ENCODE assay signal across 8 mouse cellular contexts in the genomic region with DNA sequence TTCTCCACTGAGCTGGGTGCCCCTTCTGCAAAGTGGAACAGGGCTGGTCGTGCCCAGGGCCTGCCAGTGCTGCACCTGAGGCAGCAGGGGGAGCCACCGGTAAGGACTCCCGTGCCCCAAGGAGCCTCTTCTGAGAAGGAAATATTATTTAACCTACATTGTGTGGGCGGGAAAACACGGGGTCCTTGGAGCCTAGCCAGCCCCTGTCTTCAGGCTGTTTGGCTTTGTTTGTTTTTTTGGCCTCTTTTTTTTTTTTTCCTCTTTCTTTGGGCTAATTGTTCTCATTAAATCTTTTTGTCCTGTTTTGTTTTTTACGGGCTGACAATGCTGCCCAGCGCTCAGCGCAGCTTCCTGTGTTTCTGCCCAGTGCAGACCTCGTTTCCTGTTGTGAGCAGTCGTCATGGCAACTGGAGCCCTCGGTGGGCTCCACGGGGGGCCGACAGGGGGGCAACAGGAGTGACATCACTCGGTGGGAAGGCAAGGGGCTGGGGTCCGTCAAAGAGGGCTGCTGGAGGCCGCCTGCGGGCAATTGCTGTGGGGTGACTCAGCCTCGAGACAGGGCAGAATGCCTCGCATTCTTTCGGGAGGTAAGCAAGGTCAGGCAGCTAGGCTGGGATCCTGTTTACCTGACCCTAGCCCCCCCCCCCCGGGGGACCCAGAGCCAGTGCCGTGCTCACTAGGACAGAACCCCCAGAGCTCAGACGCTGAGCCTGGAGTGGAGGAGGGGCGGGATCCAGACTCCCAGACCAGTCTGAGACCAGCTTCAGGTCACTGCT. TPM values are rescaled to one million over a fixed set of nuclear protein-coding genes. Genes with fewer than 3 reads are reported as not detected.
DNase-seq lines count a peak whose midpoint lies in the region; ATAC-seq and TF ChIP-seq lines count a peak whose summit lies in the region.

No protein-coding gene starts in this region.

- no peaks in the 10 kb centered on the region for H3K9me3 ChIP-seq in forebrain, embryonic 15.5 days
- no peaks in the 10 kb centered on the region for H3K9me3 ChIP-seq in hindbrain, embryonic 13.5 days
- no peaks in the 10 kb centered on the region for H3K9me3 ChIP-seq in limb, embryonic 14.5 days (ENCODE audit: control insufficient read depth, low read length)
- no peaks in the 10 kb centered on the region for H3K9me3 ChIP-seq in midbrain, embryonic 14.5 days (ENCODE audit: control insufficient read depth, low read length)
- H3K9me3 ChIP-seq in stomach, embryonic 15.5 days, result no peaks in the 10 kb centered on the region

- H3K4me2 ChIP-seq in forebrain, embryonic 15.5 days (replicated peaks), result peak overlapping the region; percentile 52
- peak overlapping the region; percentile 65 for H3K4me2 ChIP-seq in hindbrain, embryonic 13.5 days
- peak overlapping the region; percentile 53 for H3K4me2 ChIP-seq in limb, embryonic 14.5 days (replicated peaks; ENCODE audit: low read depth, low read length, severe bottlenecking)
- H3K4me2 ChIP-seq in midbrain, embryonic 14.5 days (ENCODE audit: low read length), result peak overlapping the region; percentile 55
- H3K4me2 ChIP-seq in stomach, embryonic 15.5 days, result peak overlapping the region; percentile 71

- under 1% methylated on average over 24 of the region's 24 CpGs for WGBS in forebrain, embryonic 15.5 days
- WGBS in hindbrain, embryonic 13.5 days, result 2% methylated on average over 24 of the region's 24 CpGs
- WGBS in limb, embryonic 14.5 days, result 3% methylated on average over 24 of the region's 24 CpGs
- 2% methylated on average over 24 of the region's 24 CpGs for WGBS in midbrain, embryonic 14.5 days
- 2% methylated on average over 24 of the region's 24 CpGs for WGBS in stomach, embryonic 15.5 days

- H3K27ac ChIP-seq in forebrain, embryonic 15.5 days (replicated peaks), result peak overlapping the region; percentile 24
- peak overlapping the region; percentile 75 for H3K27ac ChIP-seq in hindbrain, embryonic 13.5 days
- peak overlapping the region; percentile 43 for H3K27ac ChIP-seq in limb, embryonic 14.5 days (replicated peaks; ENCODE audit: low read depth, low read length)
- H3K27ac ChIP-seq in midbrain, embryonic 14.5 days (replicated peaks; ENCODE audit: low read depth, low read length), result peak overlapping the region; percentile 74
- peak overlapping the region; percentile 38; the same call in 1 of the 2 replicates for H3K27ac ChIP-seq in stomach, embryonic 15.5 days

- no peak for TF ChIP-seq POLR2A in limb, embryonic 14.5 days (IDR thresholded peaks at IDR 0.05; ENCODE audit: borderline replicate concordance, extremely low read depth, insufficient read depth, insufficient read length)

- peak overlapping the region; percentile 39 for H3K9ac ChIP-seq in forebrain, embryonic 15.5 days (replicated peaks)
- H3K9ac ChIP-seq in hindbrain, embryonic 13.5 days, result peak overlapping the region; percentile 74
- H3K9ac ChIP-seq in limb, embryonic 14.5 days (ENCODE audit: low read depth, low read length, severe bottlenecking), result peak overlapping the region; percentile 47
- peak overlapping the region; percentile 39 for H3K9ac ChIP-seq in midbrain, embryonic 14.5 days (replicated peaks; ENCODE audit: low read length)
- H3K9ac ChIP-seq in stomach, embryonic 15.5 days, result peak overlapping the region; percentile 16; the same call in 1 of the 2 replicates

- H3K4me3 ChIP-seq in forebrain, embryonic 15.5 days, result peak overlapping the region; percentile 34
- peak overlapping the region; percentile 38 for H3K4me3 ChIP-seq in hindbrain, embryonic 13.5 days
- H3K4me3 ChIP-seq in limb, embryonic 14.5 days (replicated peaks; ENCODE audit: low read length), result peak overlapping the region; percentile 24
- H3K4me3 ChIP-seq in midbrain, embryonic 14.5 days (replicated peaks; ENCODE audit: low read depth, low read length), result peak overlapping the region; percentile 27
- peak overlapping the region; percentile 37 for H3K4me3 ChIP-seq in stomach, embryonic 15.5 days (replicated peaks)

- no peaks in the 10 kb centered on the region for H3K27me3 ChIP-seq in forebrain, embryonic 15.5 days
- H3K27me3 ChIP-seq in hindbrain, embryonic 13.5 days, result 0 out of 2 replicates have a peak, but pooled peaks cover 3% of the 10 kb centered on the region
- H3K27me3 ChIP-seq in limb, embryonic 14.5 days (ENCODE audit: control insufficient read depth, insufficient read depth, low read length), result no peaks in the 10 kb centered on the region
- no peaks in the 10 kb centered on the region for H3K27me3 ChIP-seq in midbrain, embryonic 14.5 days (ENCODE audit: control insufficient read depth, insufficient read depth, low read length)
- H3K27me3 ChIP-seq in stomach, embryonic 15.5 days (replicated peaks), result no peaks in the 10 kb centered on the region

- peak; percentile 66 for ATAC-seq in cerebellum, adult (ENCODE audit: insufficient number of reproducible peaks, low FRiP score, low TSS enrichment)
- ATAC-seq in forebrain, embryonic 15.5 days (replicated peaks), result peak; percentile 63
- peak; percentile 61 for ATAC-seq in hindbrain, embryonic 13.5 days (ENCODE audit: low FRiP score)
- peak; percentile 68 for ATAC-seq in limb, embryonic 14.5 days (ENCODE audit: low FRiP score, low read depth)
- ATAC-seq in midbrain, embryonic 14.5 days (ENCODE audit: low FRiP score, low TSS enrichment), result peak; percentile 78
- ATAC-seq in stomach, embryonic 15.5 days (ENCODE audit: insufficient read depth, low FRiP score, low read depth), result peak; percentile 37; the same call in 1 of the 2 replicates

- H3K36me3 ChIP-seq in forebrain, embryonic 15.5 days, result no peaks in the 10 kb centered on the region
- no peaks in the 10 kb centered on the region for H3K36me3 ChIP-seq in hindbrain, embryonic 13.5 days
- no peaks in the 10 kb centered on the region for H3K36me3 ChIP-seq in limb, embryonic 14.5 days (ENCODE audit: control insufficient read depth, insufficient read depth, low read length)
- H3K36me3 ChIP-seq in midbrain, embryonic 14.5 days (ENCODE audit: control insufficient read depth, insufficient read depth, low read length), result no peaks in the 10 kb centered on the region
- H3K36me3 ChIP-seq in stomach, embryonic 15.5 days, result no peaks in the 10 kb centered on the region

- peak; percentile 56 to 62 for DNase-seq in layer of hippocampus, postnatal 10 days (ENCODE audit: low spot score in 2 of 2)
- DNase-seq in layer of hippocampus, adult 9-10 months (ENCODE audit: low spot score), result no peak
- peak; percentile 60 for DNase-seq in limb, embryonic 14.5 days (ENCODE audit: low spot score)
- peak; percentile 90 for DNase-seq in midbrain, embryonic 14.5 days

- peaks cover 19% of the 10 kb centered on the region for H3K4me1 ChIP-seq in forebrain, embryonic 15.5 days
- peaks cover 37% of the 10 kb centered on the region for H3K4me1 ChIP-seq in hindbrain, embryonic 13.5 days (replicated peaks)
- H3K4me1 ChIP-seq in limb, embryonic 14.5 days (ENCODE audit: control insufficient read depth, insufficient read depth, low read length), result peaks cover 33% of the 10 kb centered on the region
- peaks cover 20% of the 10 kb centered on the region for H3K4me1 ChIP-seq in midbrain, embryonic 14.5 days (ENCODE audit: control insufficient read depth, insufficient read depth, low read length)
- peaks cover 35% of the 10 kb centered on the region for H3K4me1 ChIP-seq in stomach, embryonic 15.5 days

RNA-seq across cellular contexts. Expression of a gene that starts 20.5 kb away (rescaled TPM):
- 1 to 10 TPM; 7.9 to 9.6 TPM for total RNA-seq in layer of hippocampus, postnatal 10 days (2021)
- 3.6 TPM in 2 replicates for polyA plus RNA-seq in forebrain, embryonic 15.5 days (2015; fragmentation: Nextera tagmentation; extraction: Ambion mirVana)
- 3.6 and 3.7 TPM in 2 replicates for polyA plus RNA-seq in hindbrain, embryonic 13.5 days (2015; fragmentation: Nextera tagmentation; extraction: Ambion mirVana)
- polyA plus RNA-seq in limb, embryonic 14.5 days (2012; rRNA removed), result 8.5 and 9.3 TPM in 2 replicates
- polyA plus RNA-seq in limb, embryonic 14.5 days (2014; fragmentation: Nextera tagmentation; extraction: Ambion mirVana), result 2.1 and 2.9 TPM in 2 replicates
- 4.4 TPM in 2 replicates for polyA plus RNA-seq in midbrain, embryonic 14.5 days (2014; fragmentation: Nextera tagmentation; extraction: Ambion mirVana)
- 4.9 and 5.6 TPM in 2 replicates for polyA plus RNA-seq in stomach, embryonic 15.5 days (2015; fragmentation: Nextera tagmentation; extraction: Ambion mirVana)

RNA-seq across cellular contexts. Expression of a gene that starts 59.0 kb away (rescaled TPM):
- 1 to 10 TPM; 6.9 to 7.0 TPM for total RNA-seq in layer of hippocampus, postnatal 10 days (2021)
- polyA plus RNA-seq in forebrain, embryonic 15.5 days (2015; fragmentation: Nextera tagmentation; extraction: Ambion mirVana), result 6.6 TPM in 2 replicates
- 4.5 and 4.7 TPM in 2 replicates for polyA plus RNA-seq in hindbrain, embryonic 13.5 days (2015; fragmentation: Nextera tagmentation; extraction: Ambion mirVana)
- polyA plus RNA-seq in limb, embryonic 14.5 days (2012; rRNA removed), result 16.0 and 18.0 TPM in 2 replicates
- 12.0 and 13.2 TPM in 2 replicates for polyA plus RNA-seq in limb, embryonic 14.5 days (2014; fragmentation: Nextera tagmentation; extraction: Ambion mirVana)
- 0.92 and 5.0 TPM in 2 replicates for polyA plus RNA-seq in midbrain, embryonic 14.5 days (2014; fragmentation: Nextera tagmentation; extraction: Ambion mirVana)
- 22.4 and 26.5 TPM in 2 replicates for polyA plus RNA-seq in stomach, embryonic 15.5 days (2015; fragmentation: Nextera tagmentation; extraction: Ambion mirVana)

Comparison
In these comparisons a context has a peak if more than half of its experiments do, and no peak if none do; other contexts are left out.
1. H3K27ac ChIP-seq: peak in every context shown above with its lines; median percentile 75 in hindbrain, embryonic 13.5 days; 74 in midbrain, embryonic 14.5 days; 43 in limb, embryonic 14.5 days; 38 in stomach, embryonic 15.5 days; 24 in forebrain, embryonic 15.5 days.
2. H3K9ac ChIP-seq: peak in every context shown above with its lines; median percentile 74 in hindbrain, embryonic 13.5 days; 47 in limb, embryonic 14.5 days; 39 in forebrain, embryonic 15.5 days; 39 in midbrain, embryonic 14.5 days; 16 in stomach, embryonic 15.5 days.